Mouse (Mus musculus): ENCODE data around the gene Naf1. TPM values are rescaled to one million over a fixed set of nuclear protein-coding genes. Genes with fewer than 3 reads are reported as not detected.

Naf1 gene
- polyA plus RNA-seq, 1 experiment = 6.7 TPM

DNA sequence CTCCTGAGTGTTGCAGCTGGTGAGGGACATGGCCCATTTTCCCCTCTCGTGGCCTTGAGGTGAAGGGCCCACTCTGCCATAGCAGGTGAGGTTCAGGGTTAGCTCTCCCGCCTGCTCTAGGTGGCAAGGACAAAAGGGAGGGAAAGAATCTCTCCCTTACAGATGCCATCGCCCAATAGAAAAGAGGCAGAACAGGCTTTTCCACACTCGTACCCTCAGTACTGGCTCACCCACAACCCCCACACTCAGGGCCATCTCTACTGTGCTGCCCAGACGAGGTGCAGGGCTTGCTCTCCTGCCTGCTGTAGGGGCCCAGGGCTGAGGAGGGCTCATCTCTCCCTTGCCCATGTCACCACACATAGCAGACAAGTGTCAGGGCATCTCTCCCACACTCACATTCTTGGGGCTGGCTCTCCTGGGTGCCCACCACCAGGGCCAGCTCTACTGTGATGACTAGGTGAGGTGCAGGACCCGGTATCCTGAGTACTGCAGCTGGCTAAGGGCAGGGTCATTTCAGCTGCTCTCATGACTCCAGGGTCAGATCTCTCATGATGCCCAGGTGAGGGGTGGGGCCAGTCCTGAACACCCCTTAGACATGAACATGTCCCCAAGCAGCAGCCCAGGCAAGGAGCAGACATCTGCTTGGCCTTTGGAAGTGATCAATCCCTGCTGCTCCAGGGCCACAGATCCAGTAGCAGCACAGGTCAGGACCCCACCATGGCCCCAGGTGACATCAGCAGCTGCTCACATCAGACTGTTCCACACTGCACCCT is 57.9 kb downstream of the Naf1 start:
- TF ChIP-seq POLR2A (IDR thresholded peaks at IDR 0.05; ENCODE audit: borderline replicate concordance, control insufficient read depth, low read depth, low read length) (no peak), CTCF (IDR thresholded peaks at IDR 0.05; ENCODE audit: control insufficient read depth, insufficient read depth, low read length) (no peak)
- no peak overlapping the region for H3K4me3 ChIP-seq (replicated peaks; ENCODE audit: control insufficient read depth, low read depth, low read length)
- 69% methylated on average over 6 of the region's 6 CpGs for WGBS
- no peak overlapping the region for H3K27ac ChIP-seq (ENCODE audit: control insufficient read depth, insufficient read depth, low read depth, low read length, poor library complexity)
- H3K4me1 ChIP-seq (ENCODE audit: control insufficient read depth, insufficient read depth, low read length) = no peaks in the 10 kb centered on the region

DNA sequence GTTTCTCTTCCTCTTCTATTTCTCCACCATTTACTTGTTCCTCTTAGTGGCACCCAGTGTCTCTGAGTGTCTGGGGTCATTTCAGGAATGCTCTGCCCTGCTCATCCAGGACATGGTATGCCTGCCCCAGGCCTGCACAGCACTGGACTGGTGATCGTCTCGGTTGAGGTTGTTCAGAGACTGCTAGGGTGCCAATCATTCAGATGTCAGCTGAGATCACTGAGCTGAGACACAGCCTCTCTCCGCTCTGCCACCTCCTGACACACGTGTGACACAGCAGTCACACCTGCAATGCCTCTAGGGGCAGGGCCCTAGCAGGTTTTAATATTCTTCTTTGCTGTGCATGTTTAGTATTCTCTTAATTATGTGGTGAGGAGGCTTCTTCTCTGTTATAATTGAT is 58.5 kb downstream of the Naf1 start:
- no peak for TF ChIP-seq CTCF (IDR thresholded peaks at IDR 0.05; ENCODE audit: control insufficient read depth, insufficient read depth, low read length)
- TF ChIP-seq POLR2A (IDR thresholded peaks at IDR 0.05; ENCODE audit: borderline replicate concordance, control insufficient read depth, low read depth, low read length) = no peak
- Histone ChIP-seq H3K27ac (ENCODE audit: control insufficient read depth, insufficient read depth, low read depth, low read length, poor library complexity) (no peak overlapping the region), H3K4me3 (replicated peaks; ENCODE audit: control insufficient read depth, low read depth, low read length) (no peak overlapping the region), H3K4me1 (ENCODE audit: control insufficient read depth, insufficient read depth, low read length) (no peaks in the 10 kb centered on the region)
- WGBS = 71% methylated on average over 4 of the region's 4 CpGs

DNA sequence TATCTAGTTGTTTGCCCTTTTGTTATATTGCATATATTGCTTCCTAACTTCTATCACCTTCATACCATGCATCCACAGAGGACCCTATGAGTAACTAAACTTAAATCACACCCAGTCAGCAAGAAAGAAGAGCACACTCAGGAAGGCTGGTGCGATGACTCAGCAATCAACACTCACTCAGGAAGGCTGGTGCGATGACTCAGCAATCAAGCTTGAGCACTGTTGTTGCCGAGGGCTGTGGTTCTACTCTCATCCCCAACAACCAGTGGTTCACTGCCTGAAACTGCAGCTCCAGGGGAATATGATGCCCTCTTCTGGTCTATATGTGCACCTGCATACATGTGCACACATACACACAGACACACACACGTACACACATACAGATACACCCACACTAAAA is 73.7 kb downstream of the Naf1 start:
- Histone ChIP-seq H3K4me1 (ENCODE audit: control insufficient read depth, insufficient read depth, low read length) (no peaks in the 10 kb centered on the region), H3K4me3 (replicated peaks; ENCODE audit: control insufficient read depth, low read depth, low read length) (no peak overlapping the region), H3K27ac (ENCODE audit: control insufficient read depth, insufficient read depth, low read depth, low read length, poor library complexity) (no peak overlapping the region)
- no peak for TF ChIP-seq CTCF (IDR thresholded peaks at IDR 0.05; ENCODE audit: control insufficient read depth, insufficient read depth, low read length)
- no peak for TF ChIP-seq POLR2A (IDR thresholded peaks at IDR 0.05; ENCODE audit: borderline replicate concordance, control insufficient read depth, low read depth, low read length)
- 67% methylated on average over 4 of the region's 4 CpGs for WGBS

DNA sequence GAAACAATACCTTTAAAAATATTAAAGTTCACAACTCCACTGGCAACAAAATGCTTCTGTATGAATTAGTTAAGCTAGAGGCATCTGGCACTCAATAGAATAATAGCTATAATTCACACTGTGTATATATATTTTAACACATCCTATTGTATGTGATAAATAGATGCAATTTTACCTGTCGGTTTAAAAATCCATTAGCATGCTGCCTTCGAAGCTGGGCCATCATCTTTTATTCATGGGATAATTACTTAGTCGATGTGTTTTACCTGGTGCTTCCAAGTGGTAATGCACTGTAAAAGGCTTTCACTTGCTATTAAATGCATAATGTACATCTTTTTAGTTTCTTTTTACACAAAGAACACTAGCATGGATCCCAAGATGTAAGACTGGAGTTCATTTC is 76.2 kb downstream of the Naf1 start:
- no peak for TF ChIP-seq POLR2A (IDR thresholded peaks at IDR 0.05; ENCODE audit: borderline replicate concordance, control insufficient read depth, low read depth, low read length)
- no peak for TF ChIP-seq CTCF (IDR thresholded peaks at IDR 0.05; ENCODE audit: control insufficient read depth, insufficient read depth, low read length)
- WGBS = 71% methylated on average over 3 of the region's 3 CpGs
- H3K4me3 ChIP-seq (replicated peaks; ENCODE audit: control insufficient read depth, low read depth, low read length) = no peak overlapping the region
- no peak overlapping the region for H3K27ac ChIP-seq (ENCODE audit: control insufficient read depth, insufficient read depth, low read depth, low read length, poor library complexity)
- no peaks in the 10 kb centered on the region for H3K4me1 ChIP-seq (ENCODE audit: control insufficient read depth, insufficient read depth, low read length)

Other genes with a start within 250 kb of the Naf1 start
- not detected in 2 replicates for gene Npy5r, start 172.1 kb upstream of the Naf1 start, polyA plus RNA-seq (2011; ENCODE audit: insufficient read depth, insufficient read length, low replicate concordance, missing spikeins)
- gene Npy1r, start 163.0 kb upstream of the Naf1 start, polyA plus RNA-seq (2011; ENCODE audit: insufficient read depth, insufficient read length, low replicate concordance, missing spikeins) = not detected in 2 replicates